Mouse (Mus musculus): Measurements from ENCODE around the gene Ppp5c. TPM values are rescaled to one million over a fixed set of nuclear protein-coding genes. Genes with fewer than 3 reads are reported as not detected.

Ppp5c gene
- total RNA-seq, 2 experiments from 2014 or later: 101 to 108 TPM

- DNase-seq: no peak
- intact Hi-C loops (cut with DNase I): no loop called here
Observed at GRCm38 (mm10) chr7:17023701-17024100, 4.0 kb downstream of the Ppp5c start.

GRCm38 (mm10) chr7:17022176-17022575 is 5.5 kb downstream of the Ppp5c start:
- intact Hi-C loops (cut with DNase I): no loop called here
- no peak for DNase-seq

- intact Hi-C loops (cut with DNase I): no loop called here
- no peak for DNase-seq
Observed at GRCm38 (mm10) chr7:17019426-17020166, 8.1 kb downstream of the Ppp5c start.

DNA sequence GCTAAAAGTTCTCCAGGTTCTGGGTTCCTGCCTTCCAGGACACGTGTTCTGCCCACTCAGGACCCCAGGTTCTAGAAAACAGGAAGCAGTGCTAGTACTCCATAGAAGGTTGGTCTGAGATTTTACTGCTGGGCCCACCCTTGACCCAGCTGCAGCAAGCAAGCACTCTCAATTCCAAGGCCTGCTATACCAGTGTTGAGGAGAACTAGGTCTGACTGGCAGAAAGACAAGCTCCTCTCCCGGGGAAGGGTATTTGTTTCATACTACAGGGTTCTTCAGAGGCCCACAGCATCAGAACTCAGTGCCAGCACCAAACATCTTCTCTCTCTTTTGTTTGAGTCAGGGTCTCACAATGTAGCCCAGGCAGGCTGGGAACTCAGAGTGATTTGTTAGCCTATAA is 9.8 kb downstream of the Ppp5c start:
- intact Hi-C loops (cut with DNase I): no loop called here
- DNase-seq: no peak

- intact Hi-C loops (cut with DNase I): no loop called here
- peak; percentile 88 to 92 for DNase-seq
Observed at GRCm38 (mm10) chr7:17017036-17017435, 10.7 kb downstream of the Ppp5c start.

DNA sequence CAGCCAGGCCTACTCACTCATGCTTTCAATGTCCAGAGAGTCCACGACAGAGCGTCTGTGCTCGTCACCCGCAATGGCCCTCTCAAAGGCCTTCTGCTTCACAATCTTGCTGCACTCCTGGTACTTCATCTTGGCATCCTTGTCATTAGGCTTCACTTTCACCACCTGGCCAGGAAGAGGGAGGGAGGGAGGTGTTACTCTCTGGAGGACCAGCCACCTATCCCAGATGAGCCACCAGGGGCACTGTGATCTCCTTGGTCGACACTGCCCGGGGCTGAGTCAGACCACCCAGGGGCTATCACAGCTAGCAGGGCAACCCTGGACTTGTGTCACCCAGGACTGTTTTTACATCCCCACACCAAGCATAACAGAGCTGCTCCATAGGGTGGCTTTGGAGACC is 12.3 kb downstream of the Ppp5c start:
- intact Hi-C loops (cut with DNase I): no loop called here

GRCm38 (mm10) chr7:17011909-17012590 is 15.7 kb downstream of the Ppp5c start:
- intact Hi-C loops (cut with DNase I): no loop called here
- no peak for DNase-seq

More for the DNA sequence above, 12.3 kb downstream of the Ppp5c start:
- DNase-seq: no peak

GRCm38 (mm10) chr7:17010010-17010347 is 17.7 kb downstream of the Ppp5c start:
- intact Hi-C loops (cut with DNase I): no loop called here
- no peak for DNase-seq

DNA sequence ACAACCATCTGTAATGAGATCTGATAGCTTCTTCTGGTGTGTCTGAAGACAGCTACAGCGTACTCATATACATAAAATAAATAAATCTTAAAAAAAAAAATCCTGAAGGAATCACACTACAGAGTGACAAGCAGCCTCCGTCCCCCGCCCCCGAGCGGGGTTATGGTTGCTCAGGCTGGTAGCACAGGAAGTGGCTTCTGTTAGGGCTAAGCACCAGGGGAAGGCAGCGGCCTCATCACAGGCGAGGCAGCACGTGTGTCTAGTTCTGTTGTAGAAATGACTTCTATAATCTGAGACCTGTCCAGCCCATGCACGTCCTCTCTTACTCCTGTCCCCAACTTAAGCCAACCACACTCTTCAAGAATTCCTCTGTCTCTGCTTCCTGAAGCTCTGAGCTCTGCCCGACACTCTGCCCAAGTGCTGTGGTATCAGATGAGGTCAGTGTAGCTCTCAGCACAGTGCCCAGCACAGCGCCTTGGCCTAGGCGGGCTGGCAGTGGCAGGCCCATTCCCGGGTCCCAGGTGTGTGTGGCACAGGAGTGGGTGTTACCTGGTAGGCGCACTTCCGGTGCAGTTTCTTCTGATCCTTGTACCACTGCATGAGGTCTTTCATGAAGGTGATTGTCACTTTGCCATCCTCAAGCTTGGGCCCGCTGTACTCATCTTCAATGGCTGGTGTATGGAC is 18.3 kb downstream of the Ppp5c start:
- intact Hi-C loops (cut with DNase I): no loop called here
- DNase-seq: no peak

- intact Hi-C loops (cut with DNase I): no loop called here
- DNase-seq: peak in 1 of 2 experiments; percentile 34
Observed at GRCm38 (mm10) chr7:17007300-17007699, 20.4 kb downstream of the Ppp5c start.

DNA sequence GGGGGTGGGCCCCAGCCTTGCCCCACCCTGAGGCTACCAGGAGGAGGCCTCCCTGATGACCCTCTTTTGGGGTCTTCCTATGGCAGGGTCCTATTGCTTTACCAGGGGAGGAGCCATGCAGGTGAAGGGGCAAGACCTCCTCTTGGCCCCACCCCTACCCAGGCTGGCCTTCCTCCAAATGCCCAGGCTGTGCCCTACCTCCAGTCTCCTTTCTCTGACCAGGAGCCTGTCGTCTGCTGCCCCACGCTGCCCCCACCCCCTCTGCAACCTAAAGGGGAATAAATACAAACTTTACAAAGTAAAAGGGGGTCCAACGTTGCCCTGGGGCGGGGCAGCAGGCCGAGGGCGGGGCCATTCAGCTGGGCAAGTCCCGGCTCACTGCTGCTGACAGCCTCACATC is 23.0 kb downstream of the Ppp5c start:
- intact Hi-C loops (cut with DNase I): no loop called here
- DNase-seq: no peak

GRCm38 (mm10) chr7:17003230-17003960 is 24.3 kb downstream of the Ppp5c start:
- intact Hi-C loops (cut with DNase I): loop anchor here (2.0 kb wide), 1 partner anchor 23 kb away; the partner anchor contains the start of gene Ppp5c
- DNase-seq: no peak

DNA sequence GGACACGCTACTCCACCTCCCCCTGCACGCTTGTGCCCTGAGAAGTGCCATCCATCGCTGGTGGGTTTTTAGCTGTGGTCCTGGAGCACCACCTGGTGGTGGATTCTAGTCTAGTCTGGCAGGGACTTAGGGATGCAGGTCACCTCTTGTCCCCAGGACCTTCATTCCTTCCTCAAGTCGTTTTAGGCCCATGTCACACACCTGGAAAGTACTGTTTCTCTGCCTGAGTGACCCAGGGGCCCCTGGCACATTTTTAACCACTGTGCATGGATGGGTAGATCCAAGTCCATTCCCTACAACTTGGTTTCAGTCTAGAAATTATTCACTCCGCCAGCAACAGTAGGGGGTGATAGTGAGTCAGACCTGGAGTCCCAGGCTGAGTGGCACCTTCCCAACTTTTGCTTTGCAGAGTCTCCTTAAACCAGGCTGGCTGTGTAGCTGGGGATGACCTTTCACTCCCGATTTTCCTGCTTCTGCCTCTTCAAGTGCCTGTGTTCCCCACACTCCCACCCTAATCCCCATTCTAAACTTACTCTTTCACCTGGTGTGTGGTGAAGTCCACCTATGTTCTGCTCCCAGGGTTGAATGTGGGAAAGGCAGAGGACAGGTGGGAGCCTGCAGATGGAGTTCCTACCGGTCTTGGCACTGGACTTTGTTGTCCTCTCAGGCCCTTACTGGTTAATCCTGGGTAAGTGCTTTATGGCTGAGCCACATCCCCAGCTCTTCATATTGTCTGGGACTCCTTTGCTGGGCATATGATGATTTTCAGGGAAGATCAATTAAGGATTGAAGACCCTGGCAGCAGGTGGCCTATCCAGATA is 25.1 kb downstream of the Ppp5c start:
- intact Hi-C loops (cut with DNase I): loop anchor here (1.0 to 2.0 kb wide), 5 partner anchors 24 to 70 kb away; partner anchors contain the start of gene Ppp5c
- DNase-seq: peak; percentile 83 to 87

- DNase-seq: peak; percentile 89 to 94
- intact Hi-C loops (cut with DNase I): loop anchor here (1.0 kb wide), 1 partner anchor 49 kb away; no protein-coding TSS in a partner anchor
Observed at GRCm38 (mm10) chr7:16999650-17000049, 28.1 kb downstream of the Ppp5c start.

GRCm38 (mm10) chr7:16999233-16999632 is 28.5 kb downstream of the Ppp5c start:
- intact Hi-C loops (cut with DNase I): loop anchor here (1.0 kb wide), 1 partner anchor 49 kb away; no protein-coding TSS in a partner anchor
- no peak for DNase-seq

- intact Hi-C loops (cut with DNase I): no loop called here
- DNase-seq: no peak
Observed at GRCm38 (mm10) chr7:16995345-16995744, 32.4 kb downstream of the Ppp5c start.

GRCm38 (mm10) chr7:16994400-16994799 is 33.3 kb downstream of the Ppp5c start:
- DNase-seq: no peak
- intact Hi-C loops (cut with DNase I): no loop called here

- DNase-seq: peak; percentile 86
- intact Hi-C loops (cut with DNase I): no loop called here
Observed at GRCm38 (mm10) chr7:16993651-16994399, 33.9 kb downstream of the Ppp5c start.

- no peak for DNase-seq
- intact Hi-C loops (cut with DNase I): no loop called here
Observed at GRCm38 (mm10) chr7:16992451-16992807, 35.3 kb downstream of the Ppp5c start, which contains the start of gene Ccdc8. Ccdc8 (plus strand) TSS chr7:16992708.

Data from heart, postnatal 14 days (tissue).